Mouse (Mus musculus) testis, adult 2 months (tissue): Measurements from ENCODE around the gene Pxdn. TPM values are rescaled to one million over a fixed set of nuclear protein-coding genes. Genes with fewer than 3 reads are reported as not detected.

Experiments used
- H3K27ac ChIP-seq: fragments of 200-500 bp; 2 replicates; pipeline ENCODE4 v1.5.1; 2012; ENCODE audit warnings: low read depth, low read length; ENCODE audit not compliant: control insufficient read depth, insufficient read depth
- H3K27me3 ChIP-seq: fragments of 200-500 bp; 2 replicates; pipeline ENCODE4 v1.6.1; 2012; ENCODE audit warnings: mild to moderate bottlenecking, low read length, moderate library complexity; ENCODE audit not compliant: control insufficient read depth, insufficient read depth
- H3K36me3 ChIP-seq: fragments of 200-500 bp; 2 replicates; pipeline ENCODE4 v1.6.1; 2012; ENCODE audit warnings: mild to moderate bottlenecking, low read length; ENCODE audit not compliant: control insufficient read depth, insufficient read depth
- H3K4me1 ChIP-seq: fragments of 200-500 bp; 2 replicates; pipeline ENCODE4 v1.6.1; 2012; ENCODE audit warnings: low read length; ENCODE audit not compliant: control insufficient read depth, insufficient read depth
- H3K4me3 ChIP-seq: fragments of 200-500 bp; 2 replicates; pipeline ENCODE4 v1.5.1; 2012; ENCODE audit warnings: low read depth, mild to moderate bottlenecking, low read length, moderate library complexity, mixed read lengths; ENCODE audit not compliant: control insufficient read depth
- CTCF ChIP-seq: fragments of 200-500 bp; IDR thresholded peaks from 2 replicates; pipeline ENCODE4 v1.5.1; 2012; ENCODE audit warnings: low read depth, mild to moderate bottlenecking, inconsistent platforms, low read length, moderate library complexity; ENCODE audit not compliant: control insufficient read depth, insufficient read depth, insufficient replicate concordance
- POLR2A ChIP-seq: fragments of 200-500 bp; IDR thresholded peaks from 2 replicates; pipeline ENCODE4 v1.6.1; 2012; ENCODE audit warnings: low read depth, mild to moderate bottlenecking, inconsistent platforms, low read length, moderate library complexity; ENCODE audit not compliant: control insufficient read depth
- polyA plus RNA-seq: library from polyadenylated mRNA; depleted of rRNA; stranded (reverse); fragments of >200 nt; gene quantifications from 2 replicates; pipeline ENCODE4 v1.2.3, GENCODE M21; 2012; rRNA removed

Pxdn gene
- 3.9 and 4.0 TPM in 2 replicates for polyA plus RNA-seq

- H3K27me3 ChIP-seq, result no peaks in the 10 kb centered on the region
- H3K27ac ChIP-seq, result no peak within 1 kb of the TSS
- peaks cover 2% of the 10 kb centered on the region; the same call in 1 of the 2 replicates for H3K4me1 ChIP-seq
- H3K4me3 ChIP-seq, result peak within 1 kb of the TSS; percentile 39
- no peaks in the 10 kb centered on the region for H3K36me3 ChIP-seq
- TF ChIP-seq CTCF, result no peak
- no peak for TF ChIP-seq POLR2A
These were observed at the start of gene Pxdn for GRCm38 (mm10) chr12:29937308-29937707. Gene Pxdn (plus strand): TSS chr12:29937608.

GRCm38 (mm10) chr12:29894669-29895068 lies 42.7 kb upstream of the Pxdn start:
- no peaks in the 10 kb centered on the region; the same call in 1 of the 2 replicates for H3K36me3 ChIP-seq
- H3K4me3 ChIP-seq, result no peak overlapping the region
- no peak overlapping the region for H3K27ac ChIP-seq
- TF ChIP-seq CTCF (peak; percentile 28; the same call in 1 of the 2 replicates), POLR2A (no peak)
- H3K27me3 ChIP-seq, result no peaks in the 10 kb centered on the region
- no peaks in the 10 kb centered on the region for H3K4me1 ChIP-seq

- Histone ChIP-seq H3K4me1 (no peaks in the 10 kb centered on the region), H3K36me3 (no peaks in the 10 kb centered on the region; the same call in 1 of the 2 replicates), H3K27ac (no peak overlapping the region), H3K27me3 (no peaks in the 10 kb centered on the region), H3K4me3 (no peak overlapping the region)
- no peak for TF ChIP-seq CTCF
- TF ChIP-seq POLR2A, result no peak
These were observed 39.8 kb upstream of the Pxdn start for GRCm38 (mm10) chr12:29897533-29898085.

- Histone ChIP-seq H3K36me3 (no peaks in the 10 kb centered on the region; the same call in 1 of the 2 replicates), H3K27ac (no peak overlapping the region), H3K27me3 (no peaks in the 10 kb centered on the region), H3K4me3 (no peak overlapping the region), H3K4me1 (no peaks in the 10 kb centered on the region)
- TF ChIP-seq CTCF (no peak), POLR2A (no peak)
These were observed 33.1 kb upstream of the Pxdn start for GRCm38 (mm10) chr12:29904101-29904874.

- H3K27me3 ChIP-seq, result no peaks in the 10 kb centered on the region
- no peak overlapping the region for H3K4me3 ChIP-seq
- TF ChIP-seq CTCF (peak; percentile 35; the same call in 1 of the 2 replicates), POLR2A (no peak)
- H3K4me1 ChIP-seq, result no peaks in the 10 kb centered on the region
- no peak overlapping the region for H3K27ac ChIP-seq
- H3K36me3 ChIP-seq, result no peaks in the 10 kb centered on the region; the same call in 1 of the 2 replicates
These were observed 30.4 kb upstream of the Pxdn start for GRCm38 (mm10) chr12:29907056-29907455.

- H3K27me3 ChIP-seq, result no peaks in the 10 kb centered on the region
- H3K4me1 ChIP-seq, result no peaks in the 10 kb centered on the region
- H3K4me3 ChIP-seq, result no peak overlapping the region
- H3K27ac ChIP-seq, result no peak overlapping the region
- TF ChIP-seq POLR2A (no peak), CTCF (no peak)
- H3K36me3 ChIP-seq, result peaks cover 1% of the 10 kb centered on the region
These were observed 21.3 kb upstream of the Pxdn start for GRCm38 (mm10) chr12:29916139-29916538.

- peaks cover 1% of the 10 kb centered on the region for H3K36me3 ChIP-seq
- no peaks in the 10 kb centered on the region for H3K27me3 ChIP-seq
- H3K4me3 ChIP-seq, result no peak overlapping the region
- no peak overlapping the region for H3K27ac ChIP-seq
- no peak for TF ChIP-seq POLR2A
- TF ChIP-seq CTCF, result no peak
- no peaks in the 10 kb centered on the region for H3K4me1 ChIP-seq
These were observed 20.6 kb upstream of the Pxdn start for GRCm38 (mm10) chr12:29916807-29917206.

GRCm38 (mm10) chr12:29920298-29920697 lies 17.1 kb upstream of the Pxdn start:
- Histone ChIP-seq H3K4me1 (no peaks in the 10 kb centered on the region), H3K4me3 (no peak overlapping the region), H3K27me3 (no peaks in the 10 kb centered on the region), H3K27ac (no peak overlapping the region), H3K36me3 (no peaks in the 10 kb centered on the region)
- TF ChIP-seq CTCF (no peak), POLR2A (no peak)
